Mouse (Mus musculus): ENCODE data around the gene Peak1.

GRCm38 (mm10) chr9:56282481-56282880 is 135.4 kb downstream of the Peak1 start:
- TF ChIP-seq CTCF (conservative IDR thresholded peaks at IDR 0.05; ENCODE audit: low read length), result no peak
- no peak for TF ChIP-seq NANOG (IDR thresholded peaks at IDR 0.05; ENCODE audit: borderline replicate concordance, low read length)

Measured in E14TG2a.4 (cell line).